Mouse (Mus musculus) heart, embryonic 12.5 days (tissue): ENCODE data around the gene Pkd1. TPM values are rescaled to one million over a fixed set of nuclear protein-coding genes. Genes with fewer than 3 reads are reported as not detected.

Source experiments
- ATAC-seq: fragments of 200-750 bp; cut with Nextera tagmentation; 2 replicates; pipeline ENCODE4 v1.8.0; 2017; ENCODE audit warnings: moderate TSS enrichment, moderate library complexity; ENCODE audit not compliant: insufficient number of reproducible peaks, low FRiP score
- H3K27ac ChIP-seq: fragments of 300-500 bp; sonication (generic); 2 replicates; pipeline ENCODE4 v1.5.1; 2016; ENCODE audit warnings: mild to moderate bottlenecking, moderate library complexity; ENCODE audit not compliant: poor library complexity, severe bottlenecking
- H3K27me3 ChIP-seq: fragments of 300-500 bp; sonication (generic); replicated peaks from 2 replicates; pipeline ENCODE4 v1.6.1; 2016; ENCODE audit warnings: mild to moderate bottlenecking, moderate library complexity
- H3K36me3 ChIP-seq: fragments of 300-500 bp; sonication (generic); 2 replicates; pipeline ENCODE4 v1.6.1; 2016; ENCODE audit warnings: mild to moderate bottlenecking, moderate library complexity
- H3K4me1 ChIP-seq: fragments of 300-500 bp; sonication (generic); replicated peaks from 2 replicates; pipeline ENCODE4 v1.6.1; 2016; ENCODE audit warnings: mild to moderate bottlenecking
- H3K4me2 ChIP-seq: fragments of 300-500 bp; sonication (generic); 2 replicates; pipeline ENCODE4 v1.6.1; 2016; ENCODE audit warnings: mild to moderate bottlenecking, moderate library complexity
- H3K4me3 ChIP-seq: fragments of 300-500 bp; sonication (generic); 2 replicates; pipeline ENCODE4 v1.5.1; 2016; ENCODE audit warnings: mild to moderate bottlenecking
- H3K9ac ChIP-seq: fragments of 300-500 bp; sonication (generic); 2 replicates; pipeline ENCODE4 v1.6.1; 2016; ENCODE audit warnings: mild to moderate bottlenecking, moderate library complexity
- H3K9me3 ChIP-seq: fragments of 300-500 bp; sonication (generic); replicated peaks from 2 replicates; pipeline ENCODE4 v1.6.1; 2016; ENCODE audit warnings: mild to moderate bottlenecking, moderate library complexity
- WGBS: fragments of 180-500 bp; shearing (Covaris S2); methylation state at CpG from one replicate; pipeline ENCODE4 v1.1.7; 2016; 5-methylcytosine and 5-hydroxymethylcytosine counted together
- polyA plus RNA-seq: library from polyadenylated mRNA; unstranded; fragments of >200 nt; fragmentation: Nextera tagmentation; extraction: Ambion mirVana; gene quantifications from 2 replicates; pipeline ENCODE4 v1.2.1, GENCODE M21; 2016

Gene Pkd1
- polyA plus RNA-seq = 18.1 and 18.9 TPM in 2 replicates

DNA sequence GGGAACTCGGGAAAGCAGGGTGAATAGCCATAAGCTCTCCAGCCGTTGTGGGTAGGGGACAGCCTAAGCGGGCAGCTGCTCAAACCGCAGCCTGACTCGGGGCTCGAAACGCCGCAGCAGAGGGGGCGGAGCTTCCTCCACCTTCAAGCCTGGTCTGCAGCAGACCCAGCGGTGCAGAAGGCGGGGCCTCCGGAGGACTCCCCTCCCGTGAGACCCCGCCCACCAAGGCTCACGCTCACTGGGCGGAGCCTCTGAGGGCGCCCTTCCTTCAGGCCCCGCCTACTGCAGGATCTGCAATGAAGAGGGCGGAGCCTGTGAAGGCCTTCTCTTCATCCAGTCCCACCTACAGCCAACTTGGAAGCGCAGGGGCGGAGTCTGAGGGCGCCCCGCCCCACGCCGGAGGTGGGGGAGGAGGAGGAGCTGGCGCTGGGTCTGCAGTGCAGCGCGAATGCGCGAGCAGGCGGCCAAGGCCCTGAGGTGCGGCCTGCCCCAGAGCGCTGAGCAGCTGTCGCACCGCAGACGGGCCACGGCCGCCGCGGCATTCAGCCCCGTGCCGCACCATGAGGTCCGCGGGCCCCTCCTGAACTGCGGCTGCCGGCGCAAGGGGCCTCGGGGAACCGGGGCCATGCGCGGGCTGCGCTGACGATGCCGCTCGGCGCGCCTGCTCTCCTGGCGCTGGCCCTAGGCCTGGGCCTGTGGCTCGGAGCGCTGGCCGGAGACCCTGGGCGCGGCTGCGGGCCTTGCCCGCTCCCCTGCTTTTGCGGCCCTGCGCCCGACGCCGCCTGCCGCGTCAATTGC, at the start of gene Pkd1:
TSS of gene Pkd1 (plus strand) at position 217 of the 798 bp plus-strand sequence.
- H3K27ac ChIP-seq = peak within 1 kb of the TSS; percentile 92
- H3K4me3 ChIP-seq = peak within 1 kb of the TSS; percentile 81
- under 1% methylated on average over 72 of the region's 72 CpGs for WGBS
- H3K27me3 ChIP-seq = peaks cover 2% of the 10 kb centered on the region; the same call in 1 of the 2 replicates
- H3K9me3 ChIP-seq = no peaks in the 10 kb centered on the region
- H3K9ac ChIP-seq = peak within 1 kb of the TSS; percentile 91
- H3K4me1 ChIP-seq = peaks cover 26% of the 10 kb centered on the region
- no peaks in the 10 kb centered on the region for H3K36me3 ChIP-seq
- H3K4me2 ChIP-seq = peak within 1 kb of the TSS; percentile 81
- ATAC-seq = peak; percentile 98

DNA sequence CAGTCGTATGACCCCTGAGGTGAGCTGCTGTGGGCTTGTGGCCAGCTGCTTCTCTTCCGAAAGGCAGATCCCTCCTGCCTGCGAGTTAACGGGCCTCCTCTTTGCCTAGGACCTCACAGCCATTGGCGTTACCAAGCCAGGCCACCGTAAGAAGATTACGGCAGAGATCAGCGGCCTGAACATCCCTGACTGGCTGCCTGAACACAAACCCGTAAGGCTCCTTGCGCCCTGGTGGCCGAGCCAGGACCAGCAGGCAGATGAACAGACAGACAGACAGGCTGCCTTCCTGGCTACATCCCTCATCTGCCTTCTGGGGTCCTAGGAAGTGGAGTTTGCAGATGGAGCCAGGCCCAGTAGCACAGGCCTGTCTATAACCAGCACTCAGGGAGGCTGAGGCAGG, 47.4 kb upstream of the Pkd1 start:
- 34% methylated on average over 11 of the region's 11 CpGs for WGBS
- Histone ChIP-seq H3K27me3 (peaks cover 63% of the 10 kb centered on the region), H3K27ac (no peak overlapping the region), H3K9ac (no peak overlapping the region), H3K4me2 (no peak overlapping the region), H3K9me3 (no peaks in the 10 kb centered on the region), H3K4me1 (peaks cover 12% of the 10 kb centered on the region), H3K4me3 (no peak overlapping the region), H3K36me3 (no peaks in the 10 kb centered on the region)
- ATAC-seq = no peak

DNA sequence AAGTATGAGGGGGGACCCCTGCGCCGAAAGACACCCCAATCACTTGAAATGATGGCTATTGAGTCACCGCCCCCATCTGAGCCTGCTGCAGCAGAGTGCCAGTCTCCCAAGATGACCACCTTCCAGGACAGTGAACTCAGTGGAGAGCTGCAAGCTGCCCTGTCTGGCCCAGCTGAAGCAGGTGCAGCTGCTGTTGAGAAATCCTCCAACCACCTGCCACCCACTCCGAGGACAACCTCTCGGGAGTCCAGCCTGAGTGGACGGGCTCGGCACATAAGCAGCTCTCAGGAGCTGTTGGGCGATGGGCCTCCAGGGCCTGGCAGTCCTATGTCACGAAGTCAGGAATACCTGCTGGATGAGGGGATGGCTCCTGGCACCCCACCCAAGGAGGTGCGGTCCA, 45.5 kb upstream of the Pkd1 start:
- H3K27me3 ChIP-seq = peaks cover 63% of the 10 kb centered on the region
- H3K4me1 ChIP-seq = peaks cover 14% of the 10 kb centered on the region
- no peaks in the 10 kb centered on the region for H3K9me3 ChIP-seq
- peaks cover 14% of the 10 kb centered on the region for H3K36me3 ChIP-seq
- no peak overlapping the region for H3K4me2 ChIP-seq
- ATAC-seq = no peak
- WGBS = 88% methylated on average over 10 of the region's 10 CpGs
- H3K4me3 ChIP-seq = no peak overlapping the region
- no peak overlapping the region for H3K27ac ChIP-seq
- H3K9ac ChIP-seq = no peak overlapping the region

DNA sequence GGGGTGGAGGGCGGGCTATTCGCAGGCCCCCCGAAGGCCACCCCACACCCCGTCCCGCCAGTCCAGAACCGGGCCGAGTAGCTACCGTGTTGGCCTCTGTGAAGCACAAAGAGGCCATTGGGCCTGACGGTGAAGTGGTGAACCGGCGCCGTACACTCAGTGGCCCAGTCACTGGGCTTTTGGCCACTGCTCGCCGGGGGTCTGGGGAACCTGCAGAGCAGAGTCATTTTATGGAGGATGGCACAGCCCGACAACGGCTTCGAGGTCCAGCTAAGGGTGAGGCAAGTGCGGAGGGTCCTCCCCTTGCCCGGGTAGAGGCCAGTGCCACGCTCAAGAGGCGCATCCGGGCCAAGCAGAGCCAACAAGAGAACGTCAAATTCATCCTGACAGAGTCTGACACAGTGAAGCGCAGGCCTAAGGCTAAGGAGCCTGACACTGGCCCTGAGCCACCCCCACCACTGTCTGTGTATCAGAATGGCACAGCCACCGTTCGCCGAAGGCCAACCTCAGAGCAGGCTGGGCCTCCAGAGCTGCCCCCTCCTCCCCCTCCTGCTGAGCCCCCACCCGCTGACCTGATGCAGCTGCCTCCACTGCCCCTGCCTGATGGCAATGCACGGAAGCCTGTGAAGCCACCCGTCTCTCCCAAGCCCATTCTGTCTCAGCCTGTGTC, 44.2 kb upstream of the Pkd1 start:
- Histone ChIP-seq H3K9ac (no peak overlapping the region), H3K36me3 (peaks cover 28% of the 10 kb centered on the region), H3K27me3 (peaks cover 62% of the 10 kb centered on the region), H3K4me1 (peaks cover 14% of the 10 kb centered on the region), H3K27ac (no peak overlapping the region), H3K4me2 (no peak overlapping the region), H3K9me3 (no peaks in the 10 kb centered on the region), H3K4me3 (no peak overlapping the region)
- no peak for ATAC-seq
- 90% methylated on average over 30 of the region's 30 CpGs for WGBS

DNA sequence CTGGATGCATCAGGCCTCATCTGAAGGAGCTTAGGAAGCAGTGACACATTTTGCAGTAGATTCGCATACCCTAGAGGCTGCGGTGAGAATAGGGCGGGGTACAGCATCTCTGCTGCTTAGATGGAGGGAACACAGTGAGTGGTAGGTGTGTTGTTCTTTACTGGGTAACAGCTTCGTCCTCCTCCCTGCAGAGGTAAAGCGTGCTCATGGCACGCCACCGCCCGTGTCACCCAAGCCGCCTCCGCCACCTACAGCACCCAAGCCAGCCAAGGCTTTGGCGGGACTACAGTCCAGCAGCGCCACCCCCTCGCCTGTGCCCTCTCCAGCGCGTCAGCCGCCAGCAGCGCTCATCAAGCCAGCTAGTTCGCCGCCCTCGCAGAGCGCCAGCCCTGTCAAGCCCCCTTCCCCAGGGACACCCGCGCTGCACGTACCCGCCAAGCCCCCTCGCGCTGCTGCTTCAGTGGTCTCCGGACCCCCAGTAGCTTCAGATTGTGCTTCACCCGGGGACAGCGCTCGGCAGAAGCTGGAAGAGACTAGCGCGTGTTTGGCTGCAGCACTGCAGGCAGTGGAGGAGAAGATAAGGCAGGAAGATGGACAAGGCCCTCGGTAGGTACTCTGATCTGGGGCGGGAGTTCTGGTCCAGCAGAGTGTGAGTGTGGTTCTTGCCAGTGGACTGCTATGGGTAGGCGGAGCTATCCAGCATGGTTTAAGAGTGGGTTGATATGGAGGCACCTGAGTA, 43.1 kb upstream of the Pkd1 start:
- peaks cover 39% of the 10 kb centered on the region for H3K36me3 ChIP-seq
- peaks cover 53% of the 10 kb centered on the region for H3K27me3 ChIP-seq
- peak overlapping the region; percentile 34 for H3K4me3 ChIP-seq
- ATAC-seq = 0 out of 2 replicates have a peak, but pooled peaks have one; percentile 19
- WGBS = 19% methylated on average over 36 of the region's 36 CpGs
- H3K27ac ChIP-seq = no peak overlapping the region
- H3K9me3 ChIP-seq = no peaks in the 10 kb centered on the region
- peak overlapping the region; percentile 70 for H3K4me2 ChIP-seq
- H3K9ac ChIP-seq = peak overlapping the region; percentile 67
- peaks cover 14% of the 10 kb centered on the region for H3K4me1 ChIP-seq

DNA sequence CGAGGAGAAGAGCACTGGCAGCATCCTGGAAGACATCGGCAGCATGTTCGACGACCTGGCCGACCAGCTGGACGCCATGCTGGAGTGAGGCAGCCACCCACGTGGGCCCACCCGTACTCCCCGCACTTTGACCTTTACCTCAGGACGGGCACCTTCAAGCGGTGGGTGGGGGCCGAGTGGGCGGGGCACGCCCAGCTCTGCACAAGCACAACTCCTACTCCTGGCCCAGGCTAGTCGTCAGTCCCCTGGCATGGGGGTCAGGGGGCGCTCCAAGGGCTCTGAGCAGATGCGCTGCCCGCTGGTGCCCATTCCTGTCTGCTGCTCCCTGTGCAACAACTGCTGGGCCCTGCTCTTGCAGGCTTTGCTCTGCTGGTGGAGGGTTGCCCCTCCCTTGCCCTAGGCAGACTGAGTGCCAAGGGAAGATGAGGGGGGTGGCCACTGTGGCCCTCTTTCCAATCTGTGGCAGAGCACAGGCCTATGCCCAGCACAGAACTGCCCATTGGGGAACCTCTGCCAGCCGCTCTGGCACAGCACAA, 42.4 kb upstream of the Pkd1 start:
- 0 out of 2 replicates have a peak, but pooled peaks have one; percentile 4 for ATAC-seq
- H3K9me3 ChIP-seq = no peaks in the 10 kb centered on the region
- peaks cover 14% of the 10 kb centered on the region for H3K4me1 ChIP-seq
- H3K4me3 ChIP-seq = no peak overlapping the region
- no peak overlapping the region for H3K9ac ChIP-seq
- H3K27ac ChIP-seq = no peak overlapping the region
- H3K36me3 ChIP-seq = peaks cover 46% of the 10 kb centered on the region
- peak overlapping the region; percentile 70 for H3K4me2 ChIP-seq
- 49% methylated on average over 19 of the region's 19 CpGs for WGBS
- H3K27me3 ChIP-seq = peaks cover 46% of the 10 kb centered on the region

DNA sequence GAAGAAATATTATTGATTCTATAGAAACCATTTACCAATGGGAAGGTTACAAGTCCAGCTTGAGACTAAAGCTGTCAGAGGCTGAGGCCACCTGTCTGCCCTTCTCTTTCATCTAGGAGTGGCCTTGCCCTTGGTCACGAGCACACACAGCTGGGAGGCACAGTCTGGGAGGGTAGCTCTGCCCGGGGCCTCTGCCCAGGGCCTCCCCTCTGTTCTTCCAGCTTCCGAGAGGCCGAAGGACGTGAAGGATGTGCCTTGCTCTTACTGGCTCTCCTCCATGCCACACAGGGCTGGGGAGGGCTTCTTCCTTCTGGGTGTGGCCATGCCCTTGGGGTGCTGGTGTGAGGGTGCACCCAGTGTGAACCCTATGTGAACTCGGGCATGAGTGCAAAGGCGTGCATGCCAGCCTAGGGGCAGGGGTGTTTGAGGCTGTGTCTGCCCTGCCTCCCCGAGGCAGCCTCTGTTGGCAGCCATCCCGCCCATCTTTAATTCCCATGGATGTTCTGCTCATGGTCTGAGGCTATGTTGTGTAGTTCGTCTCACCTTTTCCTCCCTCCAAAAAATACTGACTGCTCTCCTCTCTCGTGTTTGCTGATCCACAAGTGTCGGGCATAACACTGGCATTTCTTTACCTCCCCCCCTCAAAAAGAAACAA, 41.7 kb upstream of the Pkd1 start:
- H3K4me3 ChIP-seq = no peak overlapping the region

DNA sequence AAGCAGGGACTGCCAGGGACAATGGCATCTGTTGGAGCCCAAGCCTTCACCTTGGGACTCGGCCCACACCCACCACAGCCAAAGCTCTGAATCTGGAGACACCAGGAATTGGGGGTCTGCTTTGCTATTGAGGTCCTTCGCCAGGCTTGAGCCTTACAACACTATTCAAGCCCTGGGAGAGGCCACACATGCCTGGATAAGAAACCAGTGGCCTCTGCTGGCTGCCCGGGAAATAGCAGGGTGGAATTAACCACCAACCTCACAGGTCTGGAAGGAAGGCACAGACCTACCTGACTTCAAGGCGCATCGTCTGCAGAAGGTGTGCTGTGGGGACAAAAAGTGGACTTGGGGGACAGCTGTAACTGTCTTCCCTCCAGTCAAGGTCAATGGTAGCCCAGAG, 36.0 kb upstream of the Pkd1 start:
- H3K27me3 ChIP-seq = no peaks in the 10 kb centered on the region
- H3K27ac ChIP-seq = no peak overlapping the region
- 60% methylated on average over 5 of the region's 5 CpGs for WGBS
- H3K9ac ChIP-seq = 0 out of 2 replicates have a peak overlapping the region, but pooled peaks have one; percentile 4
- no peaks in the 10 kb centered on the region for H3K9me3 ChIP-seq
- peaks cover 95% of the 10 kb centered on the region for H3K36me3 ChIP-seq
- H3K4me3 ChIP-seq = no peak overlapping the region
- H3K4me1 ChIP-seq = 0 out of 2 replicates have a peak, but pooled peaks cover 6% of the 10 kb centered on the region
- ATAC-seq = no peak
- H3K4me2 ChIP-seq = no peak overlapping the region

More for the DNA sequence above, 41.7 kb upstream of the Pkd1 start:
- Histone ChIP-seq H3K9ac (no peak overlapping the region), H3K36me3 (peaks cover 52% of the 10 kb centered on the region), H3K4me1 (peaks cover 14% of the 10 kb centered on the region), H3K4me2 (no peak overlapping the region), H3K27me3 (peaks cover 40% of the 10 kb centered on the region), H3K27ac (no peak overlapping the region), H3K9me3 (no peaks in the 10 kb centered on the region)
- no peak for ATAC-seq
- 83% methylated on average over 12 of the region's 12 CpGs for WGBS

DNA sequence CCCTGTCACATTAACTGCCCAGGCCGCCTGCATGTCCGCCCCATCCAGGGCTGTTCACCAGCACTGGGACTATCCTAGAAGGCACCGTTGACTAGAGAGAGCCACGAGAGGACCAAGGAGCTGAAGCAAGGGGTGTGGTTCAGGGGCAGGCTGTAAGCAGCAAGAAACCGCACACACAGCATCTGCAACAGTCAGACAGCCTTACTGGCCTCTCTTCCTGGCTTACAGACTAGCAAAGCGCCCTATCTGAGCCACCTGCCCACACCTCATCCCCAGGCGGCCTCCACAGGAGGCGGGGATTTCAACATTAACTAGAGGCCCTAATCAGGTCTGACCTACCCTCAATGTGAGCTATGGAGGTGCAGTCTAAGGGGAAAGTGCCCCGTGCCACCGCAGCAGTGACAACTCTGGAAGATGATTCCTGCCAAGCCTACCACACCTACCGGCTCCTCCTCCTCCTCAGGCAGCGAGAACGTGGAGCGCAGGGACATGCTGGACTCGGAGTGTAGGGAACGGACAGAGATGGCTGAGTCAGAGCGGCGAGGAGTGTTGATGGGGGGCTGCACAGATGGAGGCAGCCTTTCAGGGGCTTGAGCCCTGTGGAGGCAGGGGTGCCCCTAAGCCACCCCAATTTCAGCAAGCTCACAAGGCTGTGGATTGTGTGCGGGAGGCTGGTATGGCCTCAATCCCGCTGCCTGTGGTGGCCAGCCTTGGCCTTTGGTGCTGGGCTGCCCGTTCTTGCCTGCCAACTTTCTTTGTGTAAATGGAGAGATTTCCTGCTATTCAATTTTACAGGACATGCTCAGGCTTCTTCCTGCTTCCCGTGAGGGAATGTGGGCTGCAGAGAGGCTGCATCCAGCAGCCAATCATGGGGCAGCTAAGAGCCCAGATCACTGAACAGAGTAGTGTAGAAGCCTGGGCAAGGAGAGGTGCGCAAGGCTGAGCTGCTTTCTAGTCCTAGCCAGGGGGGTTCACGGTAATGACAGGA, 35.1 kb upstream of the Pkd1 start:
- 82% methylated on average over 24 of the region's 24 CpGs for WGBS
- H3K9me3 ChIP-seq = no peaks in the 10 kb centered on the region
- H3K4me2 ChIP-seq = no peak overlapping the region
- peaks cover 94% of the 10 kb centered on the region for H3K36me3 ChIP-seq
- H3K27me3 ChIP-seq = no peaks in the 10 kb centered on the region
- H3K4me3 ChIP-seq = no peak overlapping the region
- no peak overlapping the region for H3K9ac ChIP-seq
- H3K27ac ChIP-seq = peak overlapping the region; percentile 57
- 0 out of 2 replicates have a peak, but pooled peaks cover 6% of the 10 kb centered on the region for H3K4me1 ChIP-seq
- ATAC-seq = peak; percentile 60
